Mouse (Mus musculus): ENCODE measurements at regions not wholly inside any gene's neighbourhood (a gene's known extent, or its start where the extent isn't known, plus 50 kb on each side); places are given as distances from the start of the nearest gene placed in this dataset.

- no peak for TF ChIP-seq CTCF (IDR thresholded peaks at IDR 0.05; ENCODE audit: control insufficient read depth, insufficient read depth, insufficient replicate concordance, low read depth, low read length)
- no peak for TF ChIP-seq POLR2A (IDR thresholded peaks at IDR 0.05; ENCODE audit: control insufficient read depth, low read depth, low read length)
Observed at GRCm38 (mm10) chr11:114433561-114433960, 234.8 kb upstream of the Rpl38 start.
